Mouse (Mus musculus) E14TG2a.4 (cell line): ENCODE data around the gene Pitpnm3.

ENCODE experiments used
- CTCF ChIP-seq: conservative IDR thresholded peaks from 2 replicates; pipeline ENCODE4 v1.5.1; 2014; ENCODE audit warnings: low read length
- NANOG ChIP-seq: IDR thresholded peaks from 2 replicates; pipeline ENCODE4 v1.6.1; 2014; ENCODE audit warnings: borderline replicate concordance, low read length, mixed read lengths

GRCm38 (mm10) chr11:72130472-72130871, 5.1 kb downstream of the Pitpnm3 start:
- no peak for TF ChIP-seq CTCF
- no peak for TF ChIP-seq NANOG
